Mouse (Mus musculus) CH12.LX (cell line): ENCODE results near the gene Olfr195. TPM values are rescaled to one million over a fixed set of nuclear protein-coding genes. Genes with fewer than 3 reads are reported as not detected.
"Not testable (repeated sequence)": the region's sequence is repeated elsewhere in the genome, so short reads cannot be mapped to it uniquely, and the experiment has no call there.

ENCODE experiments used
- DNase-seq: peaks from one replicate; pipeline ENCODE4 v3.0.0-alpha.2; 2013; ENCODE audit errors: extremely low read depth
- H3K27ac ChIP-seq: 2 replicates; pipeline ENCODE4 v1.5.1; 2012; ENCODE audit warnings: low read depth, mild to moderate bottlenecking, control low read depth, moderate library complexity; ENCODE audit not compliant: insufficient read depth
- H3K27me3 ChIP-seq: replicated peaks from 2 replicates; pipeline ENCODE3; 2012; ENCODE audit warnings: inconsistent platforms
- H3K36me3 ChIP-seq, 2 experiments: replicated peaks in 1 of 2; 2 replicates each; pipeline versions ENCODE3 to v1.6.1; 2012; ENCODE audit warnings: inconsistent platforms in 1 of 2, low read length in 1 of 2, mild to moderate bottlenecking in 1 of 2, mixed read lengths in 1 of 2, moderate library complexity in 1 of 2; ENCODE audit not compliant: control insufficient read depth in 1 of 2, insufficient read depth in 1 of 2
- H3K4me1 ChIP-seq, 2 experiments: 2 replicates each; pipeline ENCODE4 v1.6.1; 2012; ENCODE audit warnings: inconsistent platforms in 1 of 2, moderate library complexity in 1 of 2; ENCODE audit not compliant: insufficient read depth in 2 of 2, control insufficient read depth in 1 of 2
- H3K4me2 ChIP-seq: 2 replicates; pipeline ENCODE4 v1.6.1; 2012; ENCODE audit warnings: low read depth, mild to moderate bottlenecking, control low read depth; ENCODE audit not compliant: poor library complexity, insufficient read depth, severe bottlenecking
- H3K4me3 ChIP-seq, 3 experiments: fragments of 150-350 bp in 1 of 3; sonication (generic) in 1 of 3; replicated peaks in 1 of 3; 2 replicates each; pipeline versions ENCODE3 to v1.5.1; 2011 to 2012; ENCODE audit warnings: low read depth in 2 of 3, low read length in 2 of 3, mild to moderate bottlenecking in 2 of 3, moderate library complexity in 2 of 3, control low read depth in 1 of 3, improper control_type of control experiment in 1 of 3, inconsistent platforms in 1 of 3, mixed read lengths in 1 of 3; ENCODE audit not compliant: poor library complexity in 1 of 3
- H3K79me2 ChIP-seq: replicated peaks from 2 replicates; pipeline ENCODE4 v1.6.1; 2012; ENCODE audit warnings: mild to moderate bottlenecking, moderate library complexity; ENCODE audit not compliant: control insufficient read depth, poor library complexity, insufficient read depth, severe bottlenecking; ENCODE audit errors: extremely low read depth
- H3K9ac ChIP-seq: 2 replicates; pipeline ENCODE4 v1.6.1; 2012; ENCODE audit warnings: low read depth, mild to moderate bottlenecking, control low read depth, moderate library complexity; ENCODE audit not compliant: insufficient read depth
- H3K9me3 ChIP-seq: replicated peaks from 2 replicates; pipeline ENCODE3; 2012; ENCODE audit warnings: low read length, inconsistent platforms, mixed read lengths
- CHD2 ChIP-seq: IDR thresholded peaks from 2 replicates; pipeline ENCODE4 v1.6.1; 2011; ENCODE audit warnings: low read length, improper control_type of control experiment
- CTCF ChIP-seq, 2 experiments: IDR thresholded peaks in 1 of 2; conservative IDR thresholded peaks in 1 of 2; 2 replicates each; pipeline ENCODE4 v1.5.1; 2011 to 2012; ENCODE audit warnings: low read depth in 2 of 2, low read length in 2 of 2, improper control_type of control experiment in 1 of 2, inconsistent platforms in 1 of 2, mild to moderate bottlenecking in 1 of 2, moderate library complexity in 1 of 2
- E2F4 ChIP-seq: IDR thresholded peaks from 2 replicates; pipeline ENCODE4 v1.6.1; 2011; ENCODE audit warnings: low read depth, low read length, improper control_type of control experiment; ENCODE audit not compliant: insufficient replicate concordance
- ELF1 ChIP-seq: IDR thresholded peaks from 2 replicates; pipeline ENCODE4 v1.6.1; 2014; ENCODE audit warnings: low read depth, mild to moderate bottlenecking, inconsistent platforms, low read length, improper control_type of control experiment
- EP300 ChIP-seq: IDR thresholded peaks from 2 replicates; pipeline ENCODE4 v1.6.1; 2011; ENCODE audit warnings: low read length, improper control_type of control experiment
- GABPA ChIP-seq: IDR thresholded peaks from 2 replicates; pipeline ENCODE4 v1.6.1; 2012; ENCODE audit warnings: low read depth, low read length, improper control_type of control experiment, inconsistent platforms; ENCODE audit not compliant: insufficient replicate concordance
- IRF4 ChIP-seq: IDR thresholded peaks from 2 replicates; pipeline ENCODE4 v1.6.1; 2014; ENCODE audit warnings: low read depth, mild to moderate bottlenecking, inconsistent platforms, low read length, improper control_type of control experiment
- JUN ChIP-seq: IDR thresholded peaks from 2 replicates; pipeline ENCODE4 v1.6.1; 2011; ENCODE audit warnings: low read depth, mild to moderate bottlenecking, low read length, improper control_type of control experiment, moderate library complexity; ENCODE audit not compliant: insufficient read depth
- JUND ChIP-seq: conservative IDR thresholded peaks from 2 replicates; pipeline ENCODE4 v1.6.1; 2011; ENCODE audit warnings: low read depth, low read length, improper control_type of control experiment
- MAFK ChIP-seq: IDR thresholded peaks from 2 replicates; pipeline ENCODE4 v1.6.1; 2011; ENCODE audit warnings: low read length, improper control_type of control experiment; ENCODE audit not compliant: insufficient replicate concordance
- MAX ChIP-seq: IDR thresholded peaks from 2 replicates; pipeline ENCODE4 v1.6.1; 2011; ENCODE audit warnings: low read length, improper control_type of control experiment
- MEF2A ChIP-seq: IDR thresholded peaks from 2 replicates; pipeline ENCODE4 v1.6.1; 2014; ENCODE audit warnings: low read depth, mild to moderate bottlenecking, inconsistent platforms, low read length, improper control_type of control experiment, borderline replicate concordance
- MXI1 ChIP-seq: IDR thresholded peaks from 2 replicates; pipeline ENCODE4 v1.6.1; 2011; ENCODE audit warnings: mild to moderate bottlenecking, low read depth, low read length, improper control_type of control experiment
- NRF1 ChIP-seq: IDR thresholded peaks from 2 replicates; pipeline ENCODE4 v1.6.1; 2014; ENCODE audit warnings: low read depth, mild to moderate bottlenecking, inconsistent platforms, low read length, improper control_type of control experiment, moderate library complexity
- PAX5 ChIP-seq: IDR thresholded peaks from 2 replicates; pipeline ENCODE4 v1.6.1; 2012; ENCODE audit warnings: low read length, inconsistent platforms, mixed read lengths
- POLR2A ChIP-seq: IDR thresholded peaks from 2 replicates; pipeline ENCODE4 v1.6.1; 2011; ENCODE audit warnings: low read depth, mild to moderate bottlenecking, improper control_type of control experiment, low read length
- RAD21 ChIP-seq: IDR thresholded peaks from 2 replicates; pipeline ENCODE4 v1.6.1; 2011; ENCODE audit warnings: low read depth, mild to moderate bottlenecking, low read length, improper control_type of control experiment, moderate library complexity
- TBP ChIP-seq: conservative IDR thresholded peaks from 2 replicates; pipeline ENCODE4 v1.6.1; 2011; ENCODE audit warnings: low read depth, low read length, improper control_type of control experiment
- TCF12 ChIP-seq: IDR thresholded peaks from 2 replicates; pipeline ENCODE4 v1.6.1; 2014; ENCODE audit warnings: low read depth, mild to moderate bottlenecking, inconsistent platforms, low read length, improper control_type of control experiment
- UBTF ChIP-seq: IDR thresholded peaks from 2 replicates; pipeline ENCODE4 v1.6.1; 2012; ENCODE audit warnings: low read depth, mild to moderate bottlenecking, inconsistent platforms, low read length, improper control_type of control experiment, moderate library complexity
- USF2 ChIP-seq: conservative IDR thresholded peaks from 2 replicates; pipeline ENCODE4 v1.6.1; 2011; ENCODE audit warnings: low read depth, low read length, improper control_type of control experiment
- ZKSCAN1 ChIP-seq: IDR thresholded peaks from 2 replicates; pipeline ENCODE4 v1.6.1; 2012; ENCODE audit warnings: low read depth, inconsistent platforms, low read length, improper control_type of control experiment, borderline replicate concordance
- ZNF384 ChIP-seq: IDR thresholded peaks from 2 replicates; pipeline ENCODE4 v1.6.1; 2012; ENCODE audit warnings: low read depth, low read length, improper control_type of control experiment, inconsistent platforms
- dilution Hi-C: fragments of 300-500 bp; cut with MboI; formaldehyde crosslinking; loops from 2 replicates; pipeline ENCODE4 v1.14.3; 2020; ENCODE audit warnings: low sequenced_read_pairs; ENCODE audit not compliant: extremely low pct_unique_long_range_greater_than_20kb, extremely low pct_ligation_motif_present
- in situ Hi-C: fragments of 300-500 bp; cut with MboI; formaldehyde crosslinking; loops from 3 replicates; pipeline ENCODE4 v1.14.3; 2019; ENCODE audit warnings: low sequenced_read_pairs, low pct_ligation_motif_present, low pct_unique_long_range_greater_than_20kb, mixed read lengths
- polyA plus RNA-seq: library from polyadenylated mRNA; unstranded; fragments of >175 nt; gene quantifications from 2 replicates; pipeline ENCODE4 v1.2.1, GENCODE M21; 2012; ENCODE audit warnings: low read depth; ENCODE audit not compliant: insufficient read length
- total RNA-seq, 2 experiments: library from RNA; depleted of rRNA; stranded (reverse); fragments of 300-350 nt in 1 of 2; fragments of >200 nt in 1 of 2; gene quantifications; 2 replicates each; pipeline ENCODE4 v1.2.3; 2012 to 2014

Gene Olfr195
- total RNA-seq (2012; rRNA removed) (not detected in 2 replicates), total RNA-seq (2014; rRNA removed) (not detected in 2 replicates), polyA plus RNA-seq (not detected in 2 replicates)

- H3K27me3 ChIP-seq, result no peaks in the 10 kb centered on the region
- no peak within 1 kb of the TSS for H3K4me3 ChIP-seq
- dilution Hi-C loops (no loop called here), in situ Hi-C loops (no loop called here)
- H3K4me2 ChIP-seq, result no peak within 1 kb of the TSS
- H3K79me2 ChIP-seq, result no peaks in the 10 kb centered on the region
- no peak within 1 kb of the TSS for H3K9ac ChIP-seq
- TF ChIP-seq E2F4, result no peak
- no peak for TF ChIP-seq GABPA
- no peak for TF ChIP-seq JUND
- TF ChIP-seq TBP, result no peak
- TF ChIP-seq TCF12, result no peak
- TF ChIP-seq MAX, result no peak
- TF ChIP-seq CTCF (conservative IDR thresholded peaks at IDR 0.05 in 1 of 2, IDR thresholded peaks at IDR 0.05 in 1 of 2; ENCODE audit: low read depth in 2 of 2, low read length in 2 of 2), result no peak
- TF ChIP-seq POLR2A, result no peak
- TF ChIP-seq PAX5, result no peak
- no peak for TF ChIP-seq EP300
- TF ChIP-seq MXI1, result no peak
- no peak for TF ChIP-seq UBTF
- H3K4me1 ChIP-seq, result no peaks in the 10 kb centered on the region
- peaks cover 1% of the 10 kb centered on the region for H3K9me3 ChIP-seq
- DNase-seq, result no peak
- no peaks in the 10 kb centered on the region for H3K36me3 ChIP-seq
- H3K27ac ChIP-seq, result no peak within 1 kb of the TSS
These were observed at the start of gene Olfr195 for GRCm38 (mm10) chr16:59146746-59147145. Gene Olfr195 (plus strand): TSS chr16:59147046.

GRCm38 (mm10) chr16:59105312-59105711, 41.5 kb upstream of the Olfr195 start:
- in situ Hi-C loops (no loop called here), dilution Hi-C loops (no loop called here)
- DNase-seq, result no peak
- Histone ChIP-seq H3K9me3 (no peaks in the 10 kb centered on the region), H3K4me3 (no peak overlapping the region), H3K4me2 (no peak overlapping the region), H3K4me1 (no peaks in the 10 kb centered on the region), H3K27me3 (no peaks in the 10 kb centered on the region), H3K27ac (no peak overlapping the region), H3K36me3 (no peaks in the 10 kb centered on the region), H3K9ac (no peak overlapping the region), H3K79me2 (no peaks in the 10 kb centered on the region)
- no peak for TF ChIP-seq TBP
- TF ChIP-seq MEF2A, result no peak
- no peak for TF ChIP-seq ELF1
- TF ChIP-seq POLR2A, result no peak
- no peak for TF ChIP-seq USF2
- no peak for TF ChIP-seq NRF1
- TF ChIP-seq MAFK, result no peak
- TF ChIP-seq IRF4, result no peak
- no peak for TF ChIP-seq JUN
- no peak for TF ChIP-seq ZKSCAN1
- no peak for TF ChIP-seq UBTF
- no peak for TF ChIP-seq ZNF384
- no peak for TF ChIP-seq RAD21
- no peak for TF ChIP-seq GABPA
- no peak for TF ChIP-seq CHD2
- no peak for TF ChIP-seq MAX

- H3K4me2 ChIP-seq, dilution Hi-C loops, H3K4me3 ChIP-seq, H3K36me3 ChIP-seq, H3K27ac ChIP-seq, H3K27me3 ChIP-seq, H3K79me2 ChIP-seq, H3K4me1 ChIP-seq, DNase-seq, in situ Hi-C loops, H3K9ac ChIP-seq, H3K9me3 ChIP-seq: not testable (repeated sequence)
These were observed 38.3 kb upstream of the Olfr195 start for GRCm38 (mm10) chr16:59108522-59108921.
